8 mouse cellular contexts compared by ENCODE assay signal in the genomic region with DNA sequence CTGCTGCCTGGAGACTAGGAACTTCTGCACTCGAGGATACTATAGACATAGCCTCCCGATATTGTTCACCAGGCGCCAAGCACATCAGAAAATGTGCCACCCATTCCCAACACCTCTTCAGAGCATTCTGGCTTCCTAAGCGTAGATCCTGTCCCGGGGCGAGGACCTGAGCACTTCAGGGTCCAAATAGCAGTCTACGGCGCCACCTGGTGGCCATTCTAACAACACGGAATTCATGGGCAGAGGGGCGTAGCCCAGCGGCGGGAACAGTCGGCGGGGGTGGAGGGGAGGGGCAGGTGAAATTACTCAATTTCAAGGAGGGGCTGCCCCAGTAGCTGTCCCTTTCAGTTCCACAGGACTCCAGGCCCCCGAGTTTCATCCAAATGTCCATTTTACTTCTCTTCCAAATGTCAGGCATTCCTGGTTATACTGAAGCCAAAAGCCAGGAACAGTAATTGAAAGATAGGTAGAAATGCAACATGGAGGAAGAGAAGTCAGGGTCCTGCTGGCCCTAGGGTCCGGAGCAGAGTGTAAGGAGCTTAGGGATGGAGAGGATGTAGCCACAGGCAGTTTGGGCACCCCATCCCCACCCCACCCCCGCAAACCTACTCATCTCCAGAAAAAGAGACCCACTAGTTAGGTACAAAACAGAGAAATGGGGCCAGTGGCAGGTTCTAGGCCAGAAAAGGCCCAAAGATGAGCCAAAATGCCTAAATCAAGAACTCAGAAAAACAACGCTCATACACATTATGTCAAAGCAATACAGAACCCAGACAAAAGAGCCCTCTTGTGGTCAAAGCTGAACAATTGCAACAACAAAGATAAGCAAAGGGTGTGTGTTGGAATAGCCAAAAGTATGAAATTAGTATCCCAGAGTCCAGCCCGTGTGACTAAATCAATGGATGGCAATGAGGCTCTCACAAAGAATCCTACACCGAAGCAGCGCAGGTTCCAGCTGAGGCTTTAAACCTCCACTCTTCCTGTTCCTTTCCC. TPM values are rescaled to one million over a fixed set of nuclear protein-coding genes. Genes with fewer than 3 reads are reported as not detected.
DNase-seq lines count a peak whose midpoint lies in the region; ATAC-seq and TF ChIP-seq lines count a peak whose summit lies in the region.

No protein-coding gene starts in this region.

- no peak for TF ChIP-seq POLR2A in CH12.LX (IDR thresholded peaks at IDR 0.05; ENCODE audit: low read depth, low read length)

- in situ Hi-C loops in CH12.LX (cut with MboI; ENCODE audit: low pct_ligation_motif_present, low pct_unique_long_range_greater_than_20kb, low sequenced_read_pairs) = loop anchor here (5.0 kb wide), 1 partner anchor 36 kb away; the partner anchor contains the start of gene Ifitm3

- H3K36me3 ChIP-seq in CH12.LX (replicated peaks in 1 of 2; ENCODE audit: control insufficient read depth in 1 of 2, insufficient read depth in 1 of 2, low read length in 1 of 2) = no peaks in the 10 kb centered on the region
- H3K36me3 ChIP-seq in forebrain, embryonic 10.5 days (replicated peaks) = no peaks in the 10 kb centered on the region
- H3K36me3 ChIP-seq in heart, embryonic 15.5 days = no peaks in the 10 kb centered on the region
- H3K36me3 ChIP-seq in liver, embryonic 13.5 days = no peaks in the 10 kb centered on the region
- no peaks in the 10 kb centered on the region for H3K36me3 ChIP-seq in stomach, embryonic 14.5 days (ENCODE audit: control insufficient read depth, insufficient read depth, low read length)

- H3K4me3 ChIP-seq in CH12.LX (replicated peaks in 1 of 3; ENCODE audit: low read depth in 2 of 3, low read length in 2 of 3, poor library complexity in 1 of 3) = peak overlapping the region in 2 of 3 experiments; percentile 36 to 39
- H3K4me3 ChIP-seq in forebrain, embryonic 10.5 days = peak overlapping the region; percentile 47
- peak overlapping the region; percentile 44 for H3K4me3 ChIP-seq in heart, embryonic 15.5 days
- H3K4me3 ChIP-seq in liver, embryonic 13.5 days (replicated peaks) = peak overlapping the region; percentile 51
- peak overlapping the region; percentile 26 for H3K4me3 ChIP-seq in stomach, embryonic 14.5 days (ENCODE audit: low read depth, low read length)

- peak; percentile 95 for DNase-seq in CH12.LX (ENCODE audit: extremely low read depth)
- peak; percentile 90 for DNase-seq in c-Kit-positive CD71-negative TER-119-negative erythroid progenitor cells, embryonic 14.5 days (ENCODE audit: low read depth)
- DNase-seq in forebrain, embryonic 10.5 days (ENCODE audit: extremely low spot score, low spot score) = peak; percentile 93
- peak; percentile 94 for DNase-seq in kidney, postnatal 14 days
- DNase-seq in liver, embryonic 13.5 days = peak; percentile 79
- DNase-seq in natural killer cell, adult 2 months (ENCODE audit: low spot score in 2 of 2) = peak; percentile 67 to 87

- H3K79me2 ChIP-seq in CH12.LX (replicated peaks; ENCODE audit: control insufficient read depth, extremely low read depth, insufficient read depth, poor library complexity, severe bottlenecking) = no peaks in the 10 kb centered on the region

- peak; percentile 97 for TF ChIP-seq RAD21 in CH12.LX (IDR thresholded peaks at IDR 0.05; ENCODE audit: low read depth, low read length)

- H3K4me1 ChIP-seq in CH12.LX (ENCODE audit: control insufficient read depth in 1 of 2, insufficient read depth in 2 of 2) = peaks cover 8 to 23% of the 10 kb centered on the region in 2 experiments
- peaks cover 21% of the 10 kb centered on the region for H3K4me1 ChIP-seq in forebrain, embryonic 10.5 days
- peaks cover 16% of the 10 kb centered on the region for H3K4me1 ChIP-seq in heart, embryonic 15.5 days (replicated peaks)
- peaks cover 48% of the 10 kb centered on the region for H3K4me1 ChIP-seq in liver, embryonic 13.5 days (replicated peaks)
- H3K4me1 ChIP-seq in stomach, embryonic 14.5 days (ENCODE audit: control insufficient read depth, insufficient read depth, low read length) = peaks cover 18% of the 10 kb centered on the region

- 11% methylated on average over 21 of the region's 21 CpGs for WGBS in forebrain, embryonic 10.5 days
- whole genome bisulfite sequencing in heart, embryonic 15.5 days = 10% methylated on average over 21 of the region's 21 CpGs
- WGBS in liver, embryonic 13.5 days (ENCODE audit: insufficient replicate concordance) = 8% methylated on average over 21 of the region's 21 CpGs
- WGBS in stomach, embryonic 14.5 days = 8% methylated on average over 21 of the region's 21 CpGs

- H3K27me3 ChIP-seq in CH12.LX (replicated peaks) = peaks cover 6% of the 10 kb centered on the region
- peaks cover 11% of the 10 kb centered on the region for H3K27me3 ChIP-seq in forebrain, embryonic 10.5 days (ENCODE audit: poor library complexity, severe bottlenecking)
- no peaks in the 10 kb centered on the region for H3K27me3 ChIP-seq in heart, embryonic 15.5 days
- H3K27me3 ChIP-seq in liver, embryonic 13.5 days = no peaks in the 10 kb centered on the region
- H3K27me3 ChIP-seq in stomach, embryonic 14.5 days (ENCODE audit: control insufficient read depth, insufficient read depth, low read length) = no peaks in the 10 kb centered on the region

- H3K27ac ChIP-seq in CH12.LX (ENCODE audit: insufficient read depth, low read depth) = 0 out of 2 replicates have a peak overlapping the region, but pooled peaks have one; percentile 11
- H3K27ac ChIP-seq in forebrain, embryonic 10.5 days = peak overlapping the region; percentile 48
- H3K27ac ChIP-seq in heart, embryonic 15.5 days = peak overlapping the region; percentile 90
- H3K27ac ChIP-seq in liver, embryonic 13.5 days = peak overlapping the region; percentile 86
- peak overlapping the region; percentile 92 for H3K27ac ChIP-seq in stomach, embryonic 14.5 days (ENCODE audit: low read length)

- peak; percentile 35 to 99; a peak in 3 of 4 replicates for TF ChIP-seq CTCF in CH12.LX (conservative IDR thresholded peaks at IDR 0.05 in 1 of 2, IDR thresholded peaks at IDR 0.05 in 1 of 2; ENCODE audit: low read depth in 2 of 2, low read length in 2 of 2)

- no peak for TF ChIP-seq EP300 in CH12.LX (IDR thresholded peaks at IDR 0.05; ENCODE audit: low read length)

- peak overlapping the region; percentile 97 for H3K4me2 ChIP-seq in CH12.LX (ENCODE audit: insufficient read depth, low read depth, poor library complexity, severe bottlenecking)
- peak overlapping the region; percentile 88 for H3K4me2 ChIP-seq in heart, embryonic 15.5 days
- H3K4me2 ChIP-seq in liver, embryonic 13.5 days = peak overlapping the region; percentile 83
- peak overlapping the region; percentile 82 for H3K4me2 ChIP-seq in stomach, embryonic 14.5 days (replicated peaks; ENCODE audit: low read depth, low read length)

- peak; percentile 88 for ATAC-seq in heart, embryonic 15.5 days (replicated peaks; ENCODE audit: insufficient number of reproducible peaks, insufficient read depth, low FRiP score, low read depth)
- peak; percentile 77 for ATAC-seq in liver, embryonic 13.5 days (ENCODE audit: low read depth)
- ATAC-seq in stomach, embryonic 14.5 days (ENCODE audit: insufficient number of reproducible peaks, insufficient read depth, low FRiP score, low read depth) = peak; percentile 83

- H3K9ac ChIP-seq in CH12.LX (ENCODE audit: insufficient read depth, low read depth) = peak overlapping the region; percentile 45
- H3K9ac ChIP-seq in heart, embryonic 15.5 days = peak overlapping the region; percentile 28
- H3K9ac ChIP-seq in liver, embryonic 13.5 days = peak overlapping the region; percentile 63
- no peak overlapping the region; the same call in 1 of the 2 replicates for H3K9ac ChIP-seq in stomach, embryonic 14.5 days (replicated peaks; ENCODE audit: low read depth, low read length)

- peaks cover 4% of the 10 kb centered on the region for H3K9me3 ChIP-seq in CH12.LX (replicated peaks; ENCODE audit: low read length)
- H3K9me3 ChIP-seq in forebrain, embryonic 10.5 days = no peaks in the 10 kb centered on the region
- no peaks in the 10 kb centered on the region for H3K9me3 ChIP-seq in heart, embryonic 15.5 days (replicated peaks)
- H3K9me3 ChIP-seq in liver, embryonic 13.5 days (replicated peaks) = no peaks in the 10 kb centered on the region
- no peaks in the 10 kb centered on the region for H3K9me3 ChIP-seq in stomach, embryonic 14.5 days (ENCODE audit: control insufficient read depth, low read depth, low read length)

- dilution Hi-C loops in CH12.LX (cut with MboI; ENCODE audit: extremely low pct_ligation_motif_present, extremely low pct_unique_long_range_greater_than_20kb, low sequenced_read_pairs) = no loop called here

RNA-seq across cellular contexts. Expression of gene B4galnt4, which starts 12.4 kb away (rescaled TPM):
- total RNA-seq in CH12.LX (2012; rRNA removed) (11.2 and 13.1 TPM in 2 replicates), CH12.LX (2014; rRNA removed) (0.70 and 0.91 TPM in 2 replicates)
- polyA plus RNA-seq in CH12.LX (2012; ENCODE audit: insufficient read length, low read depth) = 2.9 TPM in 2 replicates
- polyA plus RNA-seq in forebrain, embryonic 10.5 days (2016; fragmentation: Nextera tagmentation; extraction: Ambion mirVana) = 24.6 and 30.4 TPM in 2 replicates
- polyA plus RNA-seq in heart, embryonic 15.5 days (2015; fragmentation: Nextera tagmentation; extraction: Ambion mirVana) = 1.0 and 2.0 TPM in 2 replicates
- polyA plus RNA-seq in liver, embryonic 13.5 days (2015; fragmentation: Nextera tagmentation; extraction: Ambion mirVana) = 0.75 and 0.81 TPM in 2 replicates
- 8.6 and 10.3 TPM in 2 replicates for polyA plus RNA-seq in stomach, embryonic 14.5 days (2014; fragmentation: Nextera tagmentation; extraction: Ambion mirVana)

RNA-seq across cellular contexts. Expression of gene Gm17387, which starts 19.6 kb away (rescaled TPM):
- not detected in 2 replicates for total RNA-seq in CH12.LX (2012; rRNA removed)
- total RNA-seq in CH12.LX (2014; rRNA removed) = not detected in 2 replicates
- not detected in 2 replicates for polyA plus RNA-seq in CH12.LX (2012; ENCODE audit: insufficient read length, low read depth)
- polyA plus RNA-seq in forebrain, embryonic 10.5 days (2016; fragmentation: Nextera tagmentation; extraction: Ambion mirVana) = not detected in 2 replicates
- polyA plus RNA-seq in heart, embryonic 15.5 days (2015; fragmentation: Nextera tagmentation; extraction: Ambion mirVana) = not detected in 2 replicates
- polyA plus RNA-seq in liver, embryonic 13.5 days (2015; fragmentation: Nextera tagmentation; extraction: Ambion mirVana) = not detected in 2 replicates
- polyA plus RNA-seq in stomach, embryonic 14.5 days (2014; fragmentation: Nextera tagmentation; extraction: Ambion mirVana) = not detected in 2 replicates

RNA-seq across cellular contexts. Expression of gene Pkp3, which starts 29.5 kb away (rescaled TPM):
- total RNA-seq in CH12.LX (2012; rRNA removed) (52.8 and 63.1 TPM in 2 replicates), CH12.LX (2014; rRNA removed) (23.9 and 25.3 TPM in 2 replicates)
- 37.8 and 38.0 TPM in 2 replicates for polyA plus RNA-seq in CH12.LX (2012; ENCODE audit: insufficient read length, low read depth)
- 2.4 and 2.8 TPM in 2 replicates for polyA plus RNA-seq in forebrain, embryonic 10.5 days (2016; fragmentation: Nextera tagmentation; extraction: Ambion mirVana)
- 0.97 and 5.9 TPM in 2 replicates for polyA plus RNA-seq in heart, embryonic 15.5 days (2015; fragmentation: Nextera tagmentation; extraction: Ambion mirVana)
- polyA plus RNA-seq in liver, embryonic 13.5 days (2015; fragmentation: Nextera tagmentation; extraction: Ambion mirVana) = 0.70 and 0.71 TPM in 2 replicates
- polyA plus RNA-seq in stomach, embryonic 14.5 days (2014; fragmentation: Nextera tagmentation; extraction: Ambion mirVana) = 20.2 and 21.1 TPM in 2 replicates

RNA-seq across cellular contexts. Expression of gene Ifitm6, which starts 30.8 kb away (rescaled TPM):
- total RNA-seq in CH12.LX (2012; rRNA removed) (not detected in 2 replicates), CH12.LX (2014; rRNA removed) (not detected in 2 replicates)
- not detected in 2 replicates for polyA plus RNA-seq in CH12.LX (2012; ENCODE audit: insufficient read length, low read depth)
- not detected in 2 replicates for polyA plus RNA-seq in forebrain, embryonic 10.5 days (2016; fragmentation: Nextera tagmentation; extraction: Ambion mirVana)
- polyA plus RNA-seq in heart, embryonic 15.5 days (2015; fragmentation: Nextera tagmentation; extraction: Ambion mirVana) = 0.53 and 1.4 TPM in 2 replicates
- polyA plus RNA-seq in liver, embryonic 13.5 days (2015; fragmentation: Nextera tagmentation; extraction: Ambion mirVana) = 2.7 and 2.9 TPM in 2 replicates
- 2.6 TPM in 1 of 2 replicates, not detected in the other for polyA plus RNA-seq in stomach, embryonic 14.5 days (2014; fragmentation: Nextera tagmentation; extraction: Ambion mirVana)

RNA-seq across cellular contexts. Expression of gene Ifitm3, which starts 38.0 kb away (rescaled TPM):
- total RNA-seq in CH12.LX (2012; rRNA removed) = 0.25 TPM in 1 of 2 replicates, not detected in the other
- total RNA-seq in CH12.LX (2014; rRNA removed) = not detected in 2 replicates
- polyA plus RNA-seq in CH12.LX (2012; ENCODE audit: insufficient read length, low read depth) = not detected in 2 replicates
- 10.8 and 13.8 TPM in 2 replicates for polyA plus RNA-seq in forebrain, embryonic 10.5 days (2016; fragmentation: Nextera tagmentation; extraction: Ambion mirVana)
- polyA plus RNA-seq in heart, embryonic 15.5 days (2015; fragmentation: Nextera tagmentation; extraction: Ambion mirVana) = 103 and 212 TPM in 2 replicates
- polyA plus RNA-seq in liver, embryonic 13.5 days (2015; fragmentation: Nextera tagmentation; extraction: Ambion mirVana) = 53.9 and 61.7 TPM in 2 replicates
- polyA plus RNA-seq in stomach, embryonic 14.5 days (2014; fragmentation: Nextera tagmentation; extraction: Ambion mirVana) = 347 and 377 TPM in 2 replicates

Comparison
In these comparisons a context has a peak if more than half of its experiments do, and no peak if none do; other contexts are left out.
1. Peak in every context shown above with its lines: DNase-seq, ATAC-seq, H3K4me3 ChIP-seq and H3K27ac ChIP-seq.
2. H3K27ac ChIP-seq: peak in every context shown above with its lines; median percentile 92 in stomach, embryonic 14.5 days; 90 in heart, embryonic 15.5 days; 86 in liver, embryonic 13.5 days; 48 in forebrain, embryonic 10.5 days; 11 in CH12.LX.